28 mouse cellular contexts compared by ENCODE assay signal in the genomic region with DNA sequence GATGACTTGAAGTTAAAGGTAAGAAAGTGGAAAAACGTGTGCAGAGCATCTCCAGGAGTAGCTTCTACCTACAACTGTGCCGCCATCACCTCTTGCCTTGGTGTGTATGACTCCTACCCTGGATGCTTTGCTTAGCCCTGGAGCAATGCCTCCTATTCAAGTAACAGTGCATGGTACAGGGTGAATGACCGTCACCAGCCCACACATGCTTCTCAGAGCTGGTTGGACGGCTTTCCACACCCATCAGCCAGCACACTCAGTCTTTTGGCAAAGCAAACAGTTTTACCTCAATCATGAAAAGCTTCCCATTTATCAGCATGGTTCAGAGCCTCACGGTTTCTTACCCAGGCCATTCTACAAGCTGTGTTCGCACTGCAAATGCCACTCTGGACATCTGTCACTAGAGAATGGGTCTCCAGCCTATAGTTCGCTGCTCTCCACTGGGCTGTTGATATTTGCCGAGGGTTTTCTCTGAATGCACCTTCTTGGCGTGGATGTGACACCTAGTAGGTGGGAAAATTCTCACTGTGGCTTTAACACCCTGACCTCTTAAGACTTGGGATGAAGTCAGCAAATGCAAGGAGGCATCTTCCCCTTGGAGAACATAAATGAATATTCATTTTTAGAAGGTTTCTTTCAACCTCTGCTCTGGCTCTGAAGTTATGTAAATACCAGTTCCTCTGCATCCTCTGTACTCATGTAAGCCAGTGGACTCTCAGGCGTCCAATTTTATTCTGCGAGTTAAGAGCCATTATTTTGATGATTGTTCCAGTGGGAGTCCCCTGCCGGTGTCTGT. TPM values are rescaled to one million over a fixed set of nuclear protein-coding genes. Genes with fewer than 3 reads are reported as not detected.
"Had no signal": no experiment of that assay in that cellular context is flagged by ENCODE, and none has a peak within 500 bp of the region (broad histone marks: within the 10 kb centered on the region; RNA-seq: fewer than 3 reads in every experiment).

No protein-coding gene starts in this region.

RNA-seq across cellular contexts. Expression of a gene that starts 23.3 kb away (rescaled TPM):
- total RNA-seq: liver, adult 2 months; megakaryocyte progenitor cell, adult 5-6 weeks; megakaryocyte, adult 5-6 weeks; megakaryocyte-erythroid progenitor cell, adult 5-6 weeks; monocyte, adult 5-6 weeks had no signal
- polyA plus RNA-seq: limb, embryonic 15.5 days; liver, embryonic 12.5 days; liver, embryonic 15.5 days; liver, embryonic 16.5 days; macrophage; midbrain, embryonic 14.5 days; myocyte had no signal

RNA-seq across cellular contexts. Expression of a gene that starts 23.4 kb away (rescaled TPM):
- total RNA-seq: liver, adult 2 months; midbrain, postnatal 0 days; monocyte, adult 5-6 weeks had no signal
- polyA plus RNA-seq: limb, embryonic 10.5 days; limb, embryonic 11.5 days; limb, embryonic 12.5 days; limb, embryonic 13.5 days; limb, embryonic 14.5 days; limb, embryonic 15.5 days; liver, adult 2 months; liver, embryonic 11.5 days; liver, embryonic 12.5 days; liver, embryonic 13.5 days; lung, adult 2 months; lung, embryonic 14.5 days; lung, embryonic 15.5 days; lung, embryonic 16.5 days; macrophage; midbrain, embryonic 10.5 days; midbrain, embryonic 11.5 days; midbrain, embryonic 12.5 days; midbrain, embryonic 13.5 days; midbrain, embryonic 14.5 days; myocyte had no signal
